Mouse (Mus musculus) ZHBTc4 (cell line): ENCODE results near the gene Ppp3ca.

Source experiments
- DNase-seq: peaks from one replicate; pipeline ENCODE4 v3.0.0-alpha.2; 2011; ENCODE audit warnings: low read depth, low spot score

Ppp3ca gene

GRCm38 (mm10) chr3:136812162-136812561 lies 142.2 kb downstream of the Ppp3ca start:
- DNase-seq: no peak

- no peak for DNase-seq
Observed at GRCm38 (mm10) chr3:136812791-136813190, 142.9 kb downstream of the Ppp3ca start.

GRCm38 (mm10) chr3:136813886-136814285 lies 144.0 kb downstream of the Ppp3ca start:
- no peak for DNase-seq

GRCm38 (mm10) chr3:136814916-136815315 lies 145.0 kb downstream of the Ppp3ca start:
- DNase-seq: no peak

GRCm38 (mm10) chr3:136816319-136816718 lies 146.4 kb downstream of the Ppp3ca start:
- DNase-seq: no peak

GRCm38 (mm10) chr3:136818997-136819396 lies 149.1 kb downstream of the Ppp3ca start:
- no peak for DNase-seq

- no peak for DNase-seq
Observed at GRCm38 (mm10) chr3:136821039-136821438, 151.1 kb downstream of the Ppp3ca start.

GRCm38 (mm10) chr3:136821993-136822392 lies 152.1 kb downstream of the Ppp3ca start:
- no peak for DNase-seq

- no peak for DNase-seq
Observed at GRCm38 (mm10) chr3:136822431-136822830, 152.5 kb downstream of the Ppp3ca start.

- no peak for DNase-seq
Observed at GRCm38 (mm10) chr3:136828451-136828850, 158.5 kb downstream of the Ppp3ca start.

GRCm38 (mm10) chr3:136829109-136829508 lies 159.2 kb downstream of the Ppp3ca start:
- no peak for DNase-seq

- no peak for DNase-seq
Observed at GRCm38 (mm10) chr3:136830687-136831220, 160.8 kb downstream of the Ppp3ca start.

GRCm38 (mm10) chr3:136833003-136833745 lies 163.2 kb downstream of the Ppp3ca start:
- no peak for DNase-seq

GRCm38 (mm10) chr3:136833893-136834292 lies 164.0 kb downstream of the Ppp3ca start:
- DNase-seq: no peak

GRCm38 (mm10) chr3:136835851-136836250 lies 165.9 kb downstream of the Ppp3ca start:
- DNase-seq: no peak

GRCm38 (mm10) chr3:136836319-136837193 lies 166.6 kb downstream of the Ppp3ca start:
- no peak for DNase-seq

- DNase-seq: peak; percentile 83
Observed at GRCm38 (mm10) chr3:136837589-136837988, 167.7 kb downstream of the Ppp3ca start.

GRCm38 (mm10) chr3:136841282-136841681 lies 171.4 kb downstream of the Ppp3ca start:
- peak; percentile 5 for DNase-seq

GRCm38 (mm10) chr3:136842384-136842783 lies 172.5 kb downstream of the Ppp3ca start:
- no peak for DNase-seq

GRCm38 (mm10) chr3:136843811-136844491 lies 174.0 kb downstream of the Ppp3ca start:
- DNase-seq: no peak

GRCm38 (mm10) chr3:136849035-136849434 lies 179.1 kb downstream of the Ppp3ca start:
- no peak for DNase-seq

GRCm38 (mm10) chr3:136852921-136853320 lies 183.0 kb downstream of the Ppp3ca start:
- DNase-seq: no peak
